Mouse (Mus musculus): ENCODE results near the gene Nmd3.

- TF ChIP-seq CTCF (IDR thresholded peaks at IDR 0.05; ENCODE audit: low read depth, low read length), result no peak
- TF ChIP-seq POLR2A (IDR thresholded peaks at IDR 0.05; ENCODE audit: insufficient read depth, low read length), result no peak
- TF ChIP-seq EP300 (IDR thresholded peaks at IDR 0.05; ENCODE audit: insufficient read depth, low read depth, low read length), result no peak
These were observed 71.1 kb downstream of the Nmd3 start for GRCm38 (mm10) chr3:69792823-69793417.
